9 mouse cellular contexts compared by ENCODE assay signal in the genomic region with DNA sequence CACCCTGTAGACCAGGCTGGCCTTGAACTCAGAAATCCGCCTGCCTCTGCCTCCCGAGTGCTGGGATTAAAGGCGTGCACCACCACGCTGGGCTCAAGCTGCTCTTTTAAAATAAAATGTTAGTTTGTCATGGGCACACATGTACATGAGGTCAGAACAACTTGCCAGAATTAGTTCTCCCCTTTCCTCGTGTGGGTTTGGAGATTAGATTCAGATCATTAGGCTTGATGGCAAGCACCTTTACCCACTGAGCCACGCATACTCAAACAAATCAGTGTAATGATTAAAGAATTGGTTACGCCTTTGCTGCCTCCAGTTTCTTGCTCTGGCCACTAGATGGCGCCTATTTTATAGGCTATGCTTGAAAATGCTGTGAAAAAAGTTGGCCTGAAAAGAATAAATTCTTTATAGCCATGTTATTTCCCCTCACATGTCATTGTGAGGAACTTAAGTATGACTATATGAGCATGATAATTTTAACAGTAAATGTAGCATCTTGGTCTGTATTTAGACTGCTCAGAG. TPM values are rescaled to one million over a fixed set of nuclear protein-coding genes. Genes with fewer than 3 reads are reported as not detected.
DNase-seq lines count a peak whose midpoint lies in the region; ATAC-seq and TF ChIP-seq lines count a peak whose summit lies in the region.
"Had no signal": no experiment of that assay in that cellular context is flagged by ENCODE, and none has a peak within 500 bp of the region (broad histone marks: within the 10 kb centered on the region; RNA-seq: fewer than 3 reads in every experiment).

No protein-coding gene starts in this region.

- peak; percentile 24 for DNase-seq in cerebellum, adult 11 months
- DNase-seq in cerebellum, adult 11-12 months: no peak
- DNase-seq in lung, embryonic 14.5 days: peak; percentile 83
- no peak for DNase-seq in lung, adult 2 months
- peak; percentile 50 for DNase-seq in adrenal gland, postnatal 14 days
- DNase-seq in layer of hippocampus, postnatal 25 days (ENCODE audit: extremely low spot score in 1 of 2, low spot score in 1 of 2): peak; percentile 9 to 47
- DNase-seq in thymus, postnatal 4 days: peak; percentile 44

- 55% methylated on average over 8 of the region's 8 CpGs for WGBS in lung, embryonic 14.5 days
- 54% methylated on average over 8 of the region's 8 CpGs for WGBS in lung, adult 2 months

- H3K36me3 ChIP-seq in lung, embryonic 14.5 days (ENCODE audit: insufficient read depth): peaks cover 26% of the 10 kb centered on the region

- H3K9me3 ChIP-seq in lung, embryonic 14.5 days (ENCODE audit: low read depth, low read length): no peaks in the 10 kb centered on the region

- TF ChIP-seq CTCF in lung, embryonic 14.5 days (IDR thresholded peaks at IDR 0.05; ENCODE audit: low read depth): peak; percentile 80
- TF ChIP-seq CTCF in lung, adult 2 months (IDR thresholded peaks at IDR 0.05; ENCODE audit: insufficient read depth, low read length): no peak; the same call in 1 of the 2 replicates

- no peak overlapping the region for H3K27ac ChIP-seq in lung, embryonic 14.5 days (ENCODE audit: low read depth)
- H3K27ac ChIP-seq: macrophage had no signal

- no peaks in the 10 kb centered on the region for H3K4me1 ChIP-seq in lung, embryonic 14.5 days (ENCODE audit: insufficient read depth)
- H3K4me1 ChIP-seq in lung, adult 2 months (ENCODE audit: control insufficient read depth, insufficient read depth, low read length): peaks cover 3% of the 10 kb centered on the region

- no peak overlapping the region for H3K4me3 ChIP-seq in lung, embryonic 14.5 days (ENCODE audit: low read depth, low read length)
- H3K4me3 ChIP-seq in lung, adult 2 months (replicated peaks; ENCODE audit: extremely low read depth, low read depth, low read length): no peak overlapping the region

- no peak overlapping the region for H3K9ac ChIP-seq in lung, embryonic 14.5 days

- H3K4me2 ChIP-seq in lung, embryonic 14.5 days: no peak overlapping the region

- no peak for TF ChIP-seq POLR2A in lung, adult 2 months (IDR thresholded peaks at IDR 0.05; ENCODE audit: borderline replicate concordance, extremely low read depth, low read depth, low read length)

- no peaks in the 10 kb centered on the region for H3K27me3 ChIP-seq in lung, embryonic 14.5 days (ENCODE audit: insufficient read depth, low read length)

- ATAC-seq in lung, embryonic 14.5 days (ENCODE audit: insufficient read depth): no peak
- peak; percentile 62; the same call in 1 of the 2 replicates for ATAC-seq in erythroblast, adult 5-6 weeks (replicated peaks; ENCODE audit: low FRiP score, poor library complexity, severe bottlenecking)

RNA-seq across cellular contexts. Expression of gene Pdk1, which starts 25.4 kb away (rescaled TPM):
- 45.1 and 54.4 TPM in 2 replicates for polyA plus RNA-seq in lung, embryonic 14.5 days (2014; fragmentation: Nextera tagmentation; extraction: Ambion mirVana)
- 8.6 and 9.3 TPM in 2 replicates for polyA plus RNA-seq in lung, adult 2 months (2012; rRNA removed)
- 37.5 and 55.5 TPM in 2 replicates for total RNA-seq in adrenal gland, postnatal 14 days (2021)
- 3.8 and 8.1 TPM in 2 replicates for total RNA-seq in erythroblast, adult 5-6 weeks (2015; ENCODE audit: low replicate concordance)
- total RNA-seq in erythroblast, adult 5-6 weeks (2017; ENCODE audit: low replicate concordance): 6.4 and 8.1 TPM in 2 replicates
- 10 to 100 TPM; 35.6 to 37.4 TPM for total RNA-seq in layer of hippocampus, postnatal 25 days (2021)

Comparison
In these comparisons a context has a peak if more than half of its experiments do, and no peak if none do; other contexts are left out.
1. DNase-seq: peak in cerebellum, adult 11 months (single experiment), lung, embryonic 14.5 days (single experiment), adrenal gland, postnatal 14 days (single experiment), layer of hippocampus, postnatal 25 days (2 of 2) and thymus, postnatal 4 days (single experiment); none in cerebellum, adult 11-12 months (single experiment) and lung, adult 2 months (single experiment).